Mouse (Mus musculus): ENCODE results near the gene Pramef12. TPM values are rescaled to one million over a fixed set of nuclear protein-coding genes. Genes with fewer than 3 reads are reported as not detected.

Pramef12 gene
- not detected in 2 replicates for polyA plus RNA-seq (2015; fragmentation: Nextera tagmentation; extraction: Ambion mirVana)

- H3K36me3 ChIP-seq: no peaks in the 10 kb centered on the region
- H3K4me3 ChIP-seq (replicated peaks): no peak within 1 kb of the TSS
- no peak within 1 kb of the TSS for H3K27ac ChIP-seq
- 52% methylated on average over 9 of the region's 9 CpGs for WGBS (ENCODE audit: insufficient replicate concordance)
- no peak within 1 kb of the TSS for H3K9ac ChIP-seq
- H3K4me2 ChIP-seq: no peak within 1 kb of the TSS
- no peaks in the 10 kb centered on the region for H3K4me1 ChIP-seq (replicated peaks)
- H3K9me3 ChIP-seq (replicated peaks): no peaks in the 10 kb centered on the region
- ATAC-seq (ENCODE audit: low read depth) (no peak), DNase-seq (no peak)
- no peaks in the 10 kb centered on the region for H3K27me3 ChIP-seq
Measured at GRCm38 (mm10) chr4:144408290-144408689, at the start of gene Pramef12. TSS of gene Pramef12 (minus strand) at chr4:144408464.

GRCm38 (mm10) chr4:144453217-144453616 is 45.0 kb upstream of the Pramef12 start, which contains the start of gene Gm9944:
TSS of gene Gm9944 (minus strand) at chr4:144453317.
- 47% methylated on average over 2 of the region's 2 CpGs for WGBS (ENCODE audit: insufficient replicate concordance)
- no peak within 1 kb of the TSS for H3K4me2 ChIP-seq
- DNase-seq: no peak
- no peaks in the 10 kb centered on the region for H3K27me3 ChIP-seq
- H3K9ac ChIP-seq: no peak within 1 kb of the TSS
- no peak within 1 kb of the TSS for H3K4me3 ChIP-seq (replicated peaks)
- H3K27ac ChIP-seq: no peak within 1 kb of the TSS
- no peaks in the 10 kb centered on the region for H3K4me1 ChIP-seq (replicated peaks)
- H3K9me3 ChIP-seq (replicated peaks): 0 out of 2 replicates have a peak, but pooled peaks cover 5% of the 10 kb centered on the region
- no peaks in the 10 kb centered on the region for H3K36me3 ChIP-seq
- no peak for ATAC-seq (ENCODE audit: low read depth)

GRCm38 (mm10) chr4:144448546-144448945 is 40.3 kb upstream of the Pramef12 start:
- H3K27me3 ChIP-seq: no peaks in the 10 kb centered on the region
- H3K4me3 ChIP-seq (replicated peaks): no peak overlapping the region
- no peak overlapping the region for H3K4me2 ChIP-seq
- H3K4me1 ChIP-seq (replicated peaks): no peaks in the 10 kb centered on the region
- H3K36me3 ChIP-seq: no peaks in the 10 kb centered on the region
- no peak overlapping the region for H3K9ac ChIP-seq
- ATAC-seq (ENCODE audit: low read depth): no peak
- no peak overlapping the region for H3K27ac ChIP-seq
- no peaks in the 10 kb centered on the region for H3K9me3 ChIP-seq (replicated peaks)
- 42% methylated on average over 2 of the region's 2 CpGs for WGBS (ENCODE audit: insufficient replicate concordance)
- DNase-seq: no peak

DNA sequence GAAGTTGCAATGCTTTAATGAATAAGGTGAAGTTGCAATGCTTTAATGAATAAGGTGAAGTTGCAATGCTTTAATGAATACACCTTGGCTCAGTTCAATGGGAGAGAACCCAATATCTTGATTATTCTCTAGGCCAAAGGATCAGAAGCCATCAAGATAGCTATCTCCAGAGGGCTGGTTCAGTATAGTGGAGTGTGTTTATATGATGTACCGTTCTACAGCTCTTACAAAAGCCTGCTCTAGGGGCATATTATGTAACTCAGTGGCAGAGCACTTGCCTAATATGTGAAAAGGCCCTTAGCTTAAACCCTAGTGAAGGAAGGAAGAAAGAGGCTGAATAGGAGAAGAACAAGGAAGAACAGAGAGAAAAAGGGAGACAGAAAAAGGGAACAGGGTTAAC is 33.3 kb upstream of the Pramef12 start:
- Histone ChIP-seq H3K4me2 (no peak overlapping the region), H3K4me1 (replicated peaks) (no peaks in the 10 kb centered on the region), H3K36me3 (no peaks in the 10 kb centered on the region), H3K27me3 (no peaks in the 10 kb centered on the region), H3K9me3 (replicated peaks) (no peaks in the 10 kb centered on the region), H3K27ac (no peak overlapping the region), H3K4me3 (replicated peaks) (no peak overlapping the region), H3K9ac (no peak overlapping the region)
- ATAC-seq (ENCODE audit: low read depth): no peak
- WGBS (ENCODE audit: insufficient replicate concordance): 68% methylated on average over 1 of the region's 1 CpGs
- DNase-seq: no peak

DNA sequence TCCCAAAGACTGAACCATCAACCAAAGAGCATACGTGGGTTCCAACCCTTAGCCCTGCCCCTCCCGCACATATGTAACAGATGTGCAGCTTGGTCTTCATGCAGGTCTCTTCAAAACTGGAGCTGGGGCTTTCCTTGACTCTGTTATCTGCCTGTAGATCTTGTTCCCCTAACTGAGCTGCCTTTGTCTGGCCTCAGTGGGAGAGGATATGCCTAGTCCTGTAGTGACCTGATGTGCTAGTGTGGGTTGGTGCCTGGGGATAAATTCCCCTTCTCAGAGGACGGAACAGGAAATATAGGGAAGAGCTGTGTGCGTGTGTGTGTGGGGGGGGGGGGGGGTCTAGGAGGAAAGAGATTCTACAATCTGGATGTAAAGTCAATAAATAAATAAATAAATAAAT is 32.8 kb upstream of the Pramef12 start:
- no peak overlapping the region for H3K4me2 ChIP-seq
- H3K4me3 ChIP-seq (replicated peaks): no peak overlapping the region
- no peak overlapping the region for H3K27ac ChIP-seq
- H3K4me1 ChIP-seq (replicated peaks): no peaks in the 10 kb centered on the region
- 61% methylated on average over 4 of the region's 4 CpGs for whole genome bisulfite sequencing (ENCODE audit: insufficient replicate concordance)
- no peaks in the 10 kb centered on the region for H3K9me3 ChIP-seq (replicated peaks)
- ATAC-seq (ENCODE audit: low read depth): no peak
- no peaks in the 10 kb centered on the region for H3K27me3 ChIP-seq
- no peak overlapping the region for H3K9ac ChIP-seq
- no peak for DNase-seq
- no peaks in the 10 kb centered on the region for H3K36me3 ChIP-seq

GRCm38 (mm10) chr4:144438672-144439071 is 30.4 kb upstream of the Pramef12 start, which contains the start of gene 1700012P22Rik:
TSS of gene 1700012P22Rik (minus strand) at chr4:144438772.
- DNase-seq (no peak), ATAC-seq (ENCODE audit: low read depth) (no peak)

GRCm38 (mm10) chr4:144433216-144433615 is 25.0 kb upstream of the Pramef12 start:
- DNase-seq: no peak
- no peak overlapping the region for H3K4me3 ChIP-seq (replicated peaks)
- H3K36me3 ChIP-seq: no peaks in the 10 kb centered on the region
- H3K27me3 ChIP-seq: no peaks in the 10 kb centered on the region
- no peak overlapping the region for H3K4me2 ChIP-seq
- no peak overlapping the region for H3K9ac ChIP-seq
- no peaks in the 10 kb centered on the region for H3K9me3 ChIP-seq (replicated peaks)
- no peak overlapping the region for H3K27ac ChIP-seq
- WGBS (ENCODE audit: insufficient replicate concordance): 80% methylated on average over 5 of the region's 5 CpGs
- no peaks in the 10 kb centered on the region for H3K4me1 ChIP-seq (replicated peaks)
- no peak for ATAC-seq (ENCODE audit: low read depth)

More at GRCm38 (mm10) chr4:144438672-144439071, 30.4 kb upstream of the Pramef12 start, which contains the start of gene 1700012P22Rik:
- Histone ChIP-seq H3K36me3 (no peaks in the 10 kb centered on the region), H3K27ac (no peak within 1 kb of the TSS), H3K4me2 (no peak within 1 kb of the TSS), H3K4me1 (replicated peaks) (no peaks in the 10 kb centered on the region), H3K27me3 (no peaks in the 10 kb centered on the region), H3K9me3 (replicated peaks) (no peaks in the 10 kb centered on the region), H3K9ac (no peak within 1 kb of the TSS), H3K4me3 (replicated peaks) (no peak within 1 kb of the TSS)

DNA sequence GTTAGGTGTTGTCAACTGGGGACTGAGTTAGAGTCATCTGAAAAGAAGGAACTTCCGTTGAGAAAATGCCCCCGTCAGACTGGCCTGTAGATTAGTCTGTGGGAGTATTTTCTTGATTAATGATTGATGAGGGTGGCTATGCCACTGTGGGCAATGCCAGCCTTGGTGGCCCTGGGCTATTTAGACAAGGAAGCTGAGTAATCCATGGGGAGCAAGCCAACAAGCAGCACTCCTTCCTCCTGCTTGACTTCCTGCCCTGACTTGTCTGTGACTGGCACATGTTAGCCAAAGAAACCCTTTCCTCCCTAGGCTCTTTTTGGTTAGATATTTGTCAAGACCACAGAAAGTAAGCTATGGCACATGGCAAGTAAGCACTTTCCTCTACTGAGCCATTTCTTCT is 22.5 kb upstream of the Pramef12 start:
- ATAC-seq (ENCODE audit: low read depth) (no peak), DNase-seq (no peak)
- no peak overlapping the region for H3K4me3 ChIP-seq (replicated peaks)
- H3K9me3 ChIP-seq (replicated peaks): no peaks in the 10 kb centered on the region
- H3K36me3 ChIP-seq: no peaks in the 10 kb centered on the region
- H3K27me3 ChIP-seq: no peaks in the 10 kb centered on the region
- no peaks in the 10 kb centered on the region for H3K4me1 ChIP-seq (replicated peaks)
- no peak overlapping the region for H3K9ac ChIP-seq
- 60% methylated on average over 2 of the region's 2 CpGs for WGBS (ENCODE audit: insufficient replicate concordance)
- H3K4me2 ChIP-seq: no peak overlapping the region
- H3K27ac ChIP-seq: no peak overlapping the region

GRCm38 (mm10) chr4:144428868-144429267 is 20.6 kb upstream of the Pramef12 start:
- ATAC-seq (ENCODE audit: low read depth) (no peak), DNase-seq (no peak)
- 21% methylated on average over 3 of the region's 3 CpGs for WGBS (ENCODE audit: insufficient replicate concordance)
- Histone ChIP-seq H3K27me3 (no peaks in the 10 kb centered on the region), H3K27ac (no peak overlapping the region), H3K9me3 (replicated peaks) (no peaks in the 10 kb centered on the region), H3K36me3 (no peaks in the 10 kb centered on the region), H3K4me1 (replicated peaks) (no peaks in the 10 kb centered on the region), H3K4me2 (no peak overlapping the region), H3K9ac (no peak overlapping the region), H3K4me3 (replicated peaks) (no peak overlapping the region)

DNA sequence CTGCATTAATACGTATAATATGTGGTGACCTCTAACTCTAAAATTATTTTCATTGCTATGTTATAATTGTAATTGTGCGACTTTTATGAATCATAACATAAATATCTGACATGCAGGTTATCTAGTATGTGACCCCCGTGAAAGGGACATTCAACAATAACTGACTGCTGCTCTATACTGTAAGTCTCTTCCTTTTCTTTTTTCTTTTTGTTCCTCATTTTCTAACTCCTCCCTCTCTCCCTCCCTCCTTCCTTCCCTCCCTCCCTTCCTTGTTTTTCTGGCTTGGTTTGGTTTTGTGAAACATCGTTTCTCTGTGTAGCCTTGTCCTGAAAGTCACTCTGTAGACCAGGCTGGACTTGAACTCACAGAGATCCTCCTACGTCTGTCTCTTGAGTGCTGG is 16.3 kb upstream of the Pramef12 start:
- WGBS (ENCODE audit: insufficient replicate concordance): 41% methylated on average over 5 of the region's 5 CpGs
- no peak overlapping the region for H3K27ac ChIP-seq
- no peaks in the 10 kb centered on the region for H3K36me3 ChIP-seq
- no peak overlapping the region for H3K9ac ChIP-seq
- H3K4me2 ChIP-seq: no peak overlapping the region
- H3K4me1 ChIP-seq (replicated peaks): no peaks in the 10 kb centered on the region
- ATAC-seq (ENCODE audit: low read depth): no peak
- H3K27me3 ChIP-seq: no peaks in the 10 kb centered on the region
- H3K4me3 ChIP-seq (replicated peaks): no peak overlapping the region
- no peaks in the 10 kb centered on the region for H3K9me3 ChIP-seq (replicated peaks)
- no peak for DNase-seq

GRCm38 (mm10) chr4:144420644-144421043 is 12.4 kb upstream of the Pramef12 start:
- H3K4me3 ChIP-seq (replicated peaks): no peak overlapping the region
- ATAC-seq (ENCODE audit: low read depth): no peak
- H3K9ac ChIP-seq: no peak overlapping the region
- no peaks in the 10 kb centered on the region for H3K27me3 ChIP-seq
- H3K4me1 ChIP-seq (replicated peaks): no peaks in the 10 kb centered on the region
- H3K9me3 ChIP-seq (replicated peaks): no peaks in the 10 kb centered on the region
- H3K36me3 ChIP-seq: no peaks in the 10 kb centered on the region
- no peak overlapping the region for H3K27ac ChIP-seq
- no peak for DNase-seq
- H3K4me2 ChIP-seq: no peak overlapping the region

GRCm38 (mm10) chr4:144406261-144406660 is 2.0 kb downstream of the Pramef12 start:
- 49% methylated on average over 3 of the region's 3 CpGs for WGBS (ENCODE audit: insufficient replicate concordance)
- no peaks in the 10 kb centered on the region for H3K9me3 ChIP-seq (replicated peaks)
- no peak overlapping the region for H3K4me2 ChIP-seq
- DNase-seq: no peak
- H3K36me3 ChIP-seq: no peaks in the 10 kb centered on the region
- no peaks in the 10 kb centered on the region for H3K27me3 ChIP-seq
- no peak for ATAC-seq (ENCODE audit: low read depth)
- H3K4me1 ChIP-seq (replicated peaks): no peaks in the 10 kb centered on the region
- no peak overlapping the region for H3K9ac ChIP-seq
- H3K4me3 ChIP-seq (replicated peaks): no peak overlapping the region
- H3K27ac ChIP-seq: no peak overlapping the region
